In the genomic region with DNA sequence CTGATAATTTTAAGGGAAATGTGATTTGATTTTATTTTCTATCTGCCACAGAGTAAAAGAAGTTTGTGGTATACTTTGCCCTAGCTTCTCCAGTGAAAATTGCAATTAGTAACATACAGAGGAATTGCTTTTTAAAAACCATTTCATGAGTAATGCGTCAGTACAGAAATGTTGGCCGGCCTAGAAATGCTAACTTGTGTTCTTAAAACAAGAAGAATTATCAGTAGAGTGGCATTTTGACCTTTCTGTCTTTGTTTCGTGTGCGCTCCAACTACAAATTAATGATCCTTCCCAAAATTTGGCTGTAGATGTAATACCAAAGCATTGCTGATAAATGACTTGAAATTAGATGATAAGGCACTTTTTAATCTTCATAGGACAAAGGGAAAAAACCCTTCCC, we compare ENCODE assay signal across 15 mouse cellular contexts.
"Had no signal": no experiment of that assay in that cellular context is flagged by ENCODE, and none has a peak within 500 bp of the region (broad histone marks: within the 10 kb centered on the region; RNA-seq: fewer than 3 reads in every experiment).

No protein-coding gene starts in this region.

- H3K27me3 ChIP-seq: limb, embryonic 15.5 days; liver, embryonic 12.5 days; megakaryocyte, embryonic 14.5 days; midbrain, embryonic 13.5 days; midbrain, embryonic 15.5 days; neural tube, embryonic 12.5 days; stomach, embryonic 15.5 days had no signal

- H3K36me3 ChIP-seq: limb, embryonic 15.5 days; liver, embryonic 12.5 days; midbrain, embryonic 15.5 days; neural tube, embryonic 12.5 days; stomach, embryonic 15.5 days had no signal

- H3K4me1 ChIP-seq: limb, embryonic 15.5 days; liver, embryonic 12.5 days; megakaryocyte, embryonic 14.5 days; midbrain, embryonic 13.5 days; midbrain, embryonic 15.5 days; neural tube, embryonic 12.5 days; stomach, embryonic 15.5 days had no signal

- H3K9me3 ChIP-seq: limb, embryonic 15.5 days; liver, embryonic 12.5 days; megakaryocyte, embryonic 14.5 days; midbrain, embryonic 13.5 days; midbrain, embryonic 15.5 days; neural tube, embryonic 12.5 days; stomach, embryonic 15.5 days had no signal

- H3K4me3 ChIP-seq: limb, embryonic 15.5 days; liver, embryonic 12.5 days; megakaryocyte, embryonic 14.5 days; midbrain, embryonic 13.5 days; midbrain, embryonic 15.5 days; neural tube, embryonic 12.5 days; stomach, embryonic 15.5 days had no signal

- H3K27ac ChIP-seq: limb, embryonic 15.5 days; liver, embryonic 12.5 days; liver, embryonic 14.5 days; midbrain, embryonic 13.5 days; midbrain, embryonic 15.5 days; neural tube, embryonic 12.5 days; stomach, embryonic 15.5 days; stomach, postnatal 0 days had no signal

- H3K9ac ChIP-seq: limb, embryonic 15.5 days; liver, embryonic 12.5 days; liver, embryonic 14.5 days; midbrain, embryonic 13.5 days; midbrain, embryonic 15.5 days; neural tube, embryonic 12.5 days; stomach, embryonic 15.5 days had no signal

- ATAC-seq: liver, embryonic 12.5 days; midbrain, embryonic 13.5 days; midbrain, embryonic 15.5 days had no signal

- H3K4me2 ChIP-seq: limb, embryonic 15.5 days; liver, embryonic 12.5 days; midbrain, embryonic 11.5 days; midbrain, embryonic 13.5 days; midbrain, embryonic 15.5 days; neural tube, embryonic 12.5 days; stomach, embryonic 15.5 days had no signal

- DNase-seq: lung, adult 18-20 months; right cerebral cortex, postnatal 14 days; thymus, adult 2 months; thymus, postnatal 25 days; thymus, postnatal 4 days had no signal
